Mouse (Mus musculus) small intestine, adult 2 months (tissue): ENCODE results near the gene Gpx3.

Experiments
- CTCF ChIP-seq: fragments of 200-500 bp; IDR thresholded peaks from 2 replicates; pipeline ENCODE4 v1.5.1; 2012; ENCODE audit warnings: low read depth, mild to moderate bottlenecking, control low read depth, inconsistent platforms, low read length, moderate library complexity, mixed read lengths; ENCODE audit not compliant: insufficient replicate concordance, insufficient read length; ENCODE audit errors: extremely low read depth
- POLR2A ChIP-seq: fragments of 200-500 bp; IDR thresholded peaks from 2 replicates; pipeline ENCODE4 v1.6.1; 2012; ENCODE audit warnings: low read depth, mild to moderate bottlenecking, control low read depth, inconsistent platforms, low read length, moderate library complexity

GRCm38 (mm10) chr11:54903339-54903738 lies 1.1 kb downstream of the Gpx3 start:
- no peak for TF ChIP-seq POLR2A
- no peak for TF ChIP-seq CTCF
